Comparison of ENCODE assay signal across 17 mouse cellular contexts in the genomic region with DNA sequence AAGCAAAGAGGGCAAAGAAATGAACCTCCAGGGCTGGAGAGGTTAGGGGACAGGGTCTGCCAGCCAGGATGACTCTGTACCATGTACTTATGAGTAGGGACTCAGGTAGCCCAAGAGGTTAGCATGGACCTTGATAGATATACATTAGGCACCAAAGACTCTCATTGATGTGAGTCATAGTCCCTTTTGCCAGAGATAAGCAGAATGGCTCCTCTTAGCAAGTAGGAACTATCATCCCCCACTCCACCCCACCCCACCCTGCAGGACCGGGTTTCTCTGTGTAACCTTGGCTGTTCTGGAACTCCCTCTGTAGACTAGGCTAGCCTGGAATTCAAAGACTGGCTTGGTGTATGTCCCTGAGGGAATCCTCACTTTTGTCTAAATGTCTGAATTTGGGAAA. TPM values are rescaled to one million over a fixed set of nuclear protein-coding genes. Genes with fewer than 3 reads are reported as not detected.
DNase-seq lines count a peak whose midpoint lies in the region; ATAC-seq lines count a peak whose summit lies in the region.
"Had no signal": no experiment of that assay in that cellular context is flagged by ENCODE, and none has a peak within 500 bp of the region (broad histone marks: within the 10 kb centered on the region; RNA-seq: fewer than 3 reads in every experiment).

No protein-coding gene starts in this region.

- H3K4me3 ChIP-seq in liver, embryonic 11.5 days (ENCODE audit: low read depth, low read length), result 0 out of 2 replicates have a peak overlapping the region, but pooled peaks have one; percentile 22
- H3K4me3 ChIP-seq in forebrain, embryonic 13.5 days, result no peak overlapping the region
- H3K4me3 ChIP-seq: embryonic facial prominence, embryonic 12.5 days had no signal

- peak overlapping the region; percentile 80 for H3K27ac ChIP-seq in liver, embryonic 11.5 days (ENCODE audit: low read depth, low read length)
- no peak overlapping the region for H3K27ac ChIP-seq in forebrain, embryonic 13.5 days
- H3K27ac ChIP-seq: embryonic facial prominence, embryonic 12.5 days had no signal

- peak; percentile 24; the same call in 1 of the 2 replicates for ATAC-seq in liver, embryonic 11.5 days (replicated peaks; ENCODE audit: low FRiP score)
- ATAC-seq in forebrain, embryonic 13.5 days, result no peak
- ATAC-seq: forebrain, embryonic 16.5 days; midbrain, embryonic 13.5 days had no signal

- 35% methylated on average over 1 of the region's 1 CpGs for WGBS in liver, embryonic 11.5 days
- WGBS in forebrain, embryonic 13.5 days, result 88% methylated on average over 1 of the region's 1 CpGs

- H3K4me2 ChIP-seq in liver, embryonic 11.5 days, result peak overlapping the region; percentile 95
- H3K4me2 ChIP-seq in forebrain, embryonic 13.5 days, result no peak overlapping the region

- H3K9me3 ChIP-seq in liver, embryonic 11.5 days (ENCODE audit: control insufficient read depth, low read length), result no peaks in the 10 kb centered on the region
- no peaks in the 10 kb centered on the region for H3K9me3 ChIP-seq in forebrain, embryonic 13.5 days (replicated peaks)
- H3K9me3 ChIP-seq: embryonic facial prominence, embryonic 12.5 days; hindbrain, embryonic 13.5 days; midbrain, embryonic 13.5 days had no signal

- H3K9ac ChIP-seq in liver, embryonic 11.5 days (ENCODE audit: low read depth, low read length), result peak overlapping the region; percentile 37; the same call in 1 of the 2 replicates
- no peak overlapping the region for H3K9ac ChIP-seq in forebrain, embryonic 13.5 days
- H3K9ac ChIP-seq: embryonic facial prominence, embryonic 12.5 days; hindbrain, embryonic 13.5 days; midbrain, embryonic 13.5 days had no signal

- peaks cover 31% of the 10 kb centered on the region for H3K4me1 ChIP-seq in liver, embryonic 11.5 days (replicated peaks; ENCODE audit: control insufficient read depth, insufficient read depth, low read length)
- peaks cover 11% of the 10 kb centered on the region for H3K4me1 ChIP-seq in forebrain, embryonic 13.5 days

- peaks cover 5% of the 10 kb centered on the region; the same call in 1 of the 2 replicates for H3K36me3 ChIP-seq in liver, embryonic 11.5 days (ENCODE audit: control insufficient read depth, insufficient read depth, low read length)
- peaks cover 16% of the 10 kb centered on the region for H3K36me3 ChIP-seq in forebrain, embryonic 13.5 days (ENCODE audit: poor library complexity, severe bottlenecking)

- no peaks in the 10 kb centered on the region for H3K27me3 ChIP-seq in liver, embryonic 11.5 days (replicated peaks; ENCODE audit: control insufficient read depth, insufficient read depth, low read length)
- H3K27me3 ChIP-seq in forebrain, embryonic 13.5 days, result no peaks in the 10 kb centered on the region
- H3K27me3 ChIP-seq: embryonic facial prominence, embryonic 12.5 days; hindbrain, embryonic 13.5 days; midbrain, embryonic 13.5 days had no signal

- peak; percentile 6 for DNase-seq in cerebellum, adult 11 months
- no peak for DNase-seq in cerebellum, adult 8-10 months
- peak; percentile 36 to 50 for DNase-seq in spleen, postnatal 10 days (ENCODE audit: low spot score in 2 of 2)
- DNase-seq in spleen, postnatal 14 days (ENCODE audit: low spot score in 2 of 2), result no peak
- DNase-seq in liver, embryonic 11.5 days (ENCODE audit: low spot score), result no peak
- no peak for DNase-seq in right cerebral cortex, postnatal 10 days (ENCODE audit: low spot score in 2 of 2)
- no peak for DNase-seq in adrenal gland, adult (ENCODE audit: inconsistent age in 2 of 2, low spot score in 1 of 2)
- DNase-seq: gastrocnemius, postnatal 14 days; kidney, adult 9 months; right cerebral cortex, postnatal 25 days had no signal

RNA-seq across cellular contexts. Expression of gene Atg2a, which starts 1.3 kb away (rescaled TPM):
- polyA plus RNA-seq in liver, embryonic 11.5 days (2014; fragmentation: Nextera tagmentation; extraction: Ambion mirVana), result 10.4 and 13.5 TPM in 2 replicates
- polyA plus RNA-seq in forebrain, embryonic 13.5 days (2015; fragmentation: Nextera tagmentation; extraction: Ambion mirVana), result 8.9 and 9.7 TPM in 2 replicates

RNA-seq across cellular contexts. Expression of gene Ppp2r5b, which starts 4.5 kb away (rescaled TPM):
- polyA plus RNA-seq in liver, embryonic 11.5 days (2014; fragmentation: Nextera tagmentation; extraction: Ambion mirVana), result 10.5 and 12.0 TPM in 2 replicates
- polyA plus RNA-seq in forebrain, embryonic 13.5 days (2015; fragmentation: Nextera tagmentation; extraction: Ambion mirVana), result 53.7 and 58.8 TPM in 2 replicates

RNA-seq across cellular contexts. Expression of gene Gpha2, which starts 14.0 kb away (rescaled TPM):
- polyA plus RNA-seq in liver, embryonic 11.5 days (2014; fragmentation: Nextera tagmentation; extraction: Ambion mirVana), result 0.70 TPM in 1 of 2 replicates, not detected in the other
- polyA plus RNA-seq in forebrain, embryonic 13.5 days (2015; fragmentation: Nextera tagmentation; extraction: Ambion mirVana), result 0.31 TPM in 1 of 2 replicates, not detected in the other
- polyA plus RNA-seq: forebrain, embryonic 16.5 days; hindbrain, embryonic 13.5 days; midbrain, embryonic 13.5 days had no signal

RNA-seq across cellular contexts. Expression of gene Ehd1, which starts 36.4 kb away (rescaled TPM):
- polyA plus RNA-seq in liver, embryonic 11.5 days (2014; fragmentation: Nextera tagmentation; extraction: Ambion mirVana), result 96.5 and 105 TPM in 2 replicates
- 74.3 and 75.6 TPM in 2 replicates for polyA plus RNA-seq in forebrain, embryonic 13.5 days (2015; fragmentation: Nextera tagmentation; extraction: Ambion mirVana)

RNA-seq across cellular contexts. Expression of gene Majin, which starts 55.9 kb away (rescaled TPM):
- not detected in 2 replicates for polyA plus RNA-seq in liver, embryonic 11.5 days (2014; fragmentation: Nextera tagmentation; extraction: Ambion mirVana)
- polyA plus RNA-seq in forebrain, embryonic 13.5 days (2015; fragmentation: Nextera tagmentation; extraction: Ambion mirVana), result not detected in 2 replicates
- polyA plus RNA-seq: embryonic facial prominence, embryonic 12.5 days; forebrain, embryonic 16.5 days; heart, embryonic 16.5 days; hindbrain, embryonic 13.5 days; midbrain, embryonic 13.5 days; stomach, embryonic 16.5 days had no signal

Comparison
In these comparisons a context has a peak if more than half of its experiments do, and no peak if none do; other contexts are left out.
1. DNase-seq: peak in cerebellum, adult 11 months (single experiment) and spleen, postnatal 10 days (2 of 2); none in cerebellum, adult 8-10 months (single experiment), spleen, postnatal 14 days (0 of 2), liver, embryonic 11.5 days (single experiment), right cerebral cortex, postnatal 10 days (0 of 2) and adrenal gland, adult (0 of 2).